Mouse (Mus musculus): ENCODE data around the gene Camkmt.
A peak's percentile ranks its signal among the peaks of the same experiment; 100 is the strongest.

Gene Camkmt

GRCm38 (mm10) chr17:85271466-85272175 lies 181.3 kb downstream of the Camkmt start:
- ATAC-seq (ENCODE audit: insufficient number of reproducible peaks, low FRiP score, low TSS enrichment): no peak

- ATAC-seq (ENCODE audit: insufficient number of reproducible peaks, low FRiP score, low TSS enrichment): no peak
These were observed 189.4 kb downstream of the Camkmt start for GRCm38 (mm10) chr17:85279720-85280119.

- ATAC-seq (ENCODE audit: insufficient number of reproducible peaks, low FRiP score, low TSS enrichment): no peak
These were observed 192.1 kb downstream of the Camkmt start for GRCm38 (mm10) chr17:85282447-85282846.

GRCm38 (mm10) chr17:85291154-85291553 lies 200.8 kb downstream of the Camkmt start:
- ATAC-seq (ENCODE audit: insufficient number of reproducible peaks, low FRiP score, low TSS enrichment): no peak

- no peak for ATAC-seq (ENCODE audit: insufficient number of reproducible peaks, low FRiP score, low TSS enrichment)
These were observed 201.2 kb downstream of the Camkmt start for GRCm38 (mm10) chr17:85291601-85292000.

- ATAC-seq (ENCODE audit: insufficient number of reproducible peaks, low FRiP score, low TSS enrichment): no peak
These were observed 201.9 kb downstream of the Camkmt start for GRCm38 (mm10) chr17:85292276-85292675.

GRCm38 (mm10) chr17:85303686-85304085 lies 213.3 kb downstream of the Camkmt start:
- no peak for ATAC-seq (ENCODE audit: insufficient number of reproducible peaks, low FRiP score, low TSS enrichment)

- no peak for ATAC-seq (ENCODE audit: insufficient number of reproducible peaks, low FRiP score, low TSS enrichment)
These were observed 218.2 kb downstream of the Camkmt start for GRCm38 (mm10) chr17:85308566-85308965.

- ATAC-seq (ENCODE audit: insufficient number of reproducible peaks, low FRiP score, low TSS enrichment): no peak
These were observed 218.7 kb downstream of the Camkmt start for GRCm38 (mm10) chr17:85309046-85309445.

- ATAC-seq (ENCODE audit: insufficient number of reproducible peaks, low FRiP score, low TSS enrichment): no peak
These were observed 221.0 kb downstream of the Camkmt start for GRCm38 (mm10) chr17:85311348-85311747.

- no peak for ATAC-seq (ENCODE audit: insufficient number of reproducible peaks, low FRiP score, low TSS enrichment)
These were observed 228.0 kb downstream of the Camkmt start for GRCm38 (mm10) chr17:85318401-85318800.

GRCm38 (mm10) chr17:85319779-85320300 lies 229.5 kb downstream of the Camkmt start:
- ATAC-seq (ENCODE audit: insufficient number of reproducible peaks, low FRiP score, low TSS enrichment): no peak

- no peak for ATAC-seq (ENCODE audit: insufficient number of reproducible peaks, low FRiP score, low TSS enrichment)
These were observed 238.5 kb downstream of the Camkmt start for GRCm38 (mm10) chr17:85328901-85329300.

GRCm38 (mm10) chr17:85335464-85335863 lies 245.1 kb downstream of the Camkmt start:
- no peak for ATAC-seq (ENCODE audit: insufficient number of reproducible peaks, low FRiP score, low TSS enrichment)

- ATAC-seq (ENCODE audit: insufficient number of reproducible peaks, low FRiP score, low TSS enrichment): no peak
These were observed 247.3 kb downstream of the Camkmt start for GRCm38 (mm10) chr17:85337666-85338065.

GRCm38 (mm10) chr17:85341134-85341700 lies 250.9 kb downstream of the Camkmt start:
- ATAC-seq (ENCODE audit: insufficient number of reproducible peaks, low FRiP score, low TSS enrichment): no peak

- ATAC-seq (ENCODE audit: insufficient number of reproducible peaks, low FRiP score, low TSS enrichment): no peak
These were observed 252.1 kb downstream of the Camkmt start for GRCm38 (mm10) chr17:85342471-85342870.

- ATAC-seq (ENCODE audit: insufficient number of reproducible peaks, low FRiP score, low TSS enrichment): no peak
These were observed 253.1 kb downstream of the Camkmt start for GRCm38 (mm10) chr17:85343435-85343834.

- 0 out of 2 replicates have a peak, but pooled peaks have one; percentile 32 for ATAC-seq (ENCODE audit: insufficient number of reproducible peaks, low FRiP score, low TSS enrichment)
These were observed 256.3 kb downstream of the Camkmt start for GRCm38 (mm10) chr17:85346701-85347100.

GRCm38 (mm10) chr17:85349331-85349935 lies 259.1 kb downstream of the Camkmt start:
- no peak for ATAC-seq (ENCODE audit: insufficient number of reproducible peaks, low FRiP score, low TSS enrichment)

- ATAC-seq (ENCODE audit: insufficient number of reproducible peaks, low FRiP score, low TSS enrichment): no peak
These were observed 260.9 kb downstream of the Camkmt start for GRCm38 (mm10) chr17:85351301-85351700.

Data from cerebellum, adult (tissue).